Mouse (Mus musculus): ENCODE data around the gene Vmn2r44. TPM values are rescaled to one million over a fixed set of nuclear protein-coding genes. Genes with fewer than 3 reads are reported as not detected.

Vmn2r44 gene
- polyA plus RNA-seq (2015; fragmentation: Illumina TruSeq; extraction: RNeasy Lipid Tissue Mini Kit (QIAGEN cat#74804); ENCODE audit: low read depth, low replicate concordance), result not detected

GRCm38 (mm10) chr7:8383233-8383632 is at the start of gene Vmn2r44:
TSS of gene Vmn2r44 (minus strand) at chr7:8383333.

Other genes starting within 250 kb of the Vmn2r44 start
- gene Vmn2r41, start 221.7 kb downstream of the Vmn2r44 start, polyA plus RNA-seq (2015; fragmentation: Illumina TruSeq; extraction: RNeasy Lipid Tissue Mini Kit (QIAGEN cat#74804); ENCODE audit: low read depth, low replicate concordance), result not detected
- not detected for gene Vmn2r42, start 183.0 kb downstream of the Vmn2r44 start, polyA plus RNA-seq (2015; fragmentation: Illumina TruSeq; extraction: RNeasy Lipid Tissue Mini Kit (QIAGEN cat#74804); ENCODE audit: low read depth, low replicate concordance)
- gene Vmn2r43, start 122.7 kb downstream of the Vmn2r44 start, polyA plus RNA-seq (2015; fragmentation: Illumina TruSeq; extraction: RNeasy Lipid Tissue Mini Kit (QIAGEN cat#74804); ENCODE audit: low read depth, low replicate concordance), result not detected
- not detected for gene Vmn2r45, start 105.7 kb upstream of the Vmn2r44 start, polyA plus RNA-seq (2015; fragmentation: Illumina TruSeq; extraction: RNeasy Lipid Tissue Mini Kit (QIAGEN cat#74804); ENCODE audit: low read depth, low replicate concordance)